Mouse (Mus musculus): ENCODE measurements around the gene Kcnh7.
"Not testable (repeated sequence)": the region's sequence is repeated elsewhere in the genome, so short reads cannot be mapped to it uniquely, and the experiment has no call there.

Kcnh7 gene

GRCm38 (mm10) chr2:62717270-62717669 is 466.8 kb downstream of the Kcnh7 start:
- DNase-seq (ENCODE audit: low spot score in 2 of 2), result no peak

DNA sequence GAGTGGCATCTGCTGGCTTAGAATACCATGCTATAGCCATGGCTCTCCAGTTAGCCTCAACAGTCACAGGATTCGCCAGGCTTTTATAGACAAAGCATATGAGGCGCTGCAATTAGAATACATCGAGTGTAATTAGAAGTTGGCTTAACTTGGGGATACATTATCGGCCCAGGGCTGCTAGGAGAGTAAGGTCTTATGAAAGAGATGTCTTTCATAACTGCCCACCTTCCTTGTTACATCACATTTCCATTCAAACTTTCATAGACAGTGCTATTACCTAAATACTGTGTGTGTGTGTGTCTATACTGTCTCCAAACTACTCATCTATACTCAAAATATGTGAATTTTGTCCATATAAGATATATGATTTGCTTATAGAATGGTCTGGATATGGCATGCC is 468.8 kb downstream of the Kcnh7 start:
- DNase-seq (ENCODE audit: low spot score in 2 of 2), result no peak

GRCm38 (mm10) chr2:62714362-62714761 is 469.7 kb downstream of the Kcnh7 start:
- DNase-seq (ENCODE audit: low spot score in 2 of 2), result not testable (repeated sequence)

- no peak for DNase-seq (ENCODE audit: low spot score in 2 of 2)
These were observed 474.5 kb downstream of the Kcnh7 start for GRCm38 (mm10) chr2:62709633-62710032.

GRCm38 (mm10) chr2:62706313-62706712 is 477.8 kb downstream of the Kcnh7 start:
- no peak for DNase-seq (ENCODE audit: low spot score in 2 of 2)

DNA sequence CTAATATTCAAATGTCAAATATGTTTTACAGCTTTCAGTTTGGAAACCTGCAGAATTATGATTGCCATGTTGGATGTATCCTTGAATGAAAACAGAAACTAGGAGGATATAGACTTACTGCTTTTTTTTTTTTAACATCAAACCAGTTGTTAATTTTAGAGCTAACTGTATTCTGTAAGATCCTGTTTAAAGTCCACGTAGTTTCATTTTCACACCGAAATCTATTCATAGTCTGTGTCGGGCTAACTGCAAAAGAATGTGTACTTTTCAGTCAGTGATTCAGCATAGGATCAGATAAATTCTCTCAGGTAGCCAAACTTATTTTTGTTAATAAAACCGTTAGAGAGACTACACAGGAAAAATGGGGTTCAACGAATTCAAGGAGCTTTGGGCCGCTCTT is 498.2 kb downstream of the Kcnh7 start:
- no peak for DNase-seq (ENCODE audit: low spot score in 2 of 2)

GRCm38 (mm10) chr2:62684989-62685595 is 499.0 kb downstream of the Kcnh7 start:
- no peak for DNase-seq (ENCODE audit: low spot score in 2 of 2)

GRCm38 (mm10) chr2:62681667-62682066 is 502.4 kb downstream of the Kcnh7 start:
- DNase-seq (ENCODE audit: low spot score in 2 of 2), result no peak

DNA sequence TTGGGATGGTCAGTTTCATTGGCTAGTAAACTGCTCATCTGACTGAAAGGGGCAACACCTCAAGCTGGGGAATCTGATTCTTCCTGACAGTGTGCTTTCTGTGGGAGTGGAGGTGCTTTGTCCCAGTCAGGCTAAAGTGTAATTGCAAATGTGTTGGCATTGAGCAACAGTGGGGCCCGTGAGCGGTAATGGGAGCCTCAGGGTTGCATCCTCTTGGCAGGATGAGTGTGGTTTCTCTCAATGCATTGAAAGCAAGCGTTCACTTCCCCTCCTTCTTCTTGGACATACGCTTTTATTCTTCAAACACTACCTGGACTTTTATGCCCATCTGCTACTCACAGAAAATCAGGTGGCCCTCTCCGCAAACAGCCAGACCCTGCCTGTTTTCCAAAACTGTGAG is 511.3 kb downstream of the Kcnh7 start:
- DNase-seq (ENCODE audit: low spot score in 2 of 2), result no peak

DNA sequence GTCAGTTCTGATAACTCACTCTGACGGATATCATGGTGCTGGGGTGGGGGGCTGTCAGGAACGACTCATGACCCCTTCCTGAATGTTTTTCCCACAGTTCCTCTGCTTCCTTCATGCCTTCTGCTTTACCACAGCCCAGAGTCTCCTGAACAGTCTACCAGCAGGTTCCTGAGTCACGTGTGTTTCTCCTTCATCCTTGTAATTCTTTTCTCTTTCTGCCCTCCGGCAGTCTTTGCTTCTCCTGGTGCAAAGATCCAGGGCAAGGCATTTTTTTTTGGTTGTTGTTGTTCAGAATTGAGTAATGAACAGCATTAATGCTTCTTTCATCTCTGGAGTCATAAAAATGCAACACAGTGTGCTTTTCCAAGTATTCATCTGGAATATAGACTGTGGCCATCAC is 513.3 kb downstream of the Kcnh7 start:
- no peak for DNase-seq (ENCODE audit: low spot score in 2 of 2)

- no peak for DNase-seq (ENCODE audit: low spot score in 2 of 2)
These were observed 513.8 kb downstream of the Kcnh7 start for GRCm38 (mm10) chr2:62670301-62670700.

- no peak for DNase-seq (ENCODE audit: low spot score in 2 of 2)
These were observed 514.2 kb downstream of the Kcnh7 start for GRCm38 (mm10) chr2:62669848-62670247.

DNA sequence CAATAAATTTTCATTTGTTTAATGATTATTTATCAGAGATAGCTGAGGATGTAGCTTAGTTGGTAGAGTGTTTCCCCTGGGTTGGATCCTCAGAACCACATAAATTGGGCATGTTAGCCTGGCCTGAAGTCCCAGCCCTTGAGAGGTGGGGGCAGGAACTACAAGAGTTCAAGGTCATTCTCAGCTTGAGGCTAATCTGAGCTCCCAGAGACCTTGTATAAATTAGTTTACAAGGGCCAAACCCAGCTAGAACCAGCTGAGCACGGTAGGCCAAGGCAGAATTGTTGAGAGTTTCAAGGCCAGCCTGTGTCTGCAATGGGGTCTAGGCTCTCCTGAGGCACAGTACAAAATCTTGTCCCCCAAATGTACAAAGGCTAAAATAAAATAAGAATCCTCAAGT is 518.6 kb downstream of the Kcnh7 start:
- no peak for DNase-seq (ENCODE audit: low spot score in 2 of 2)

DNA sequence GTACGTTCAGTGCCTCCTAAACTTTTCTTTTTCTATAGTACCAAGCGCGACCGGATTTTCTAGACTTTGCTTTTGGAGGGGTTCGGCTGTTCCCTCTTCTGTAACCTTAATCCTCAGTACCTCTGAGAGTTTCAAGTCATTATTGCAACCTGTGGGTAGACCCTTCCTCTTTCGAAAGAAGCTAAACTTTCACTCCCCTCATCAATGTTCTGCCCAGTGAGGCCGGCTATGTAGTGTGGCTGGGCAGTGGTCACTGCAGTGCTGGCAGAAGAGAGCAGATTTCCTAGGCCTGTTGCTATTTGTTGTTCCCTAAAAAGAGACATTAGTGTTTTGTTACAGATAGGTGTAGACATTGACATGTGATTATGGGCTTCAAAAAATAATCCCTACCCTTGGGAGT is 519.2 kb downstream of the Kcnh7 start:
- no peak for DNase-seq (ENCODE audit: low spot score in 2 of 2)

GRCm38 (mm10) chr2:62664135-62664670 is 519.9 kb downstream of the Kcnh7 start, which contains the start of gene Gca:
Gca (plus strand) TSS chr2:62664285.
- peak; percentile 52 to 76 for DNase-seq (ENCODE audit: low spot score in 2 of 2)

DNA sequence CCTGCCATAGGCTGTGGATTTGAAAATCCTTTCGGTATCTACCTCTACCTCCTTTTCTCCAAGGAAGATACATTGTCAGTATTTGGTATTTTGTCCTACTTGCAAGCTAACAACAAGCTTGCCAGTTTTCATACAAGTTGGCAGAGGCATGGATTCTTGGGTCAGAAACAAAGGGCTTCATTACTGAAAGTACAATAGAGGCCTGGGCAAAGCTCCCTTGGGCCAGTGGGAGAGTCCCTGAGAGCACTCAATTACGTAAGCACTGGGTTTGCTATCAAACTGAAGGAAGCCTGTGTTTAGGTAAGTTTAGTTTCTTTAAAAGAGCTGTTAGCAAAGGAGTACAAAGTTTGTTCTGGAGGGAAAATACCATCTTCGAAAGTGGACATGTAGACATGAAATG is 521.5 kb downstream of the Kcnh7 start:
- DNase-seq (ENCODE audit: low spot score in 2 of 2), result no peak

DNA sequence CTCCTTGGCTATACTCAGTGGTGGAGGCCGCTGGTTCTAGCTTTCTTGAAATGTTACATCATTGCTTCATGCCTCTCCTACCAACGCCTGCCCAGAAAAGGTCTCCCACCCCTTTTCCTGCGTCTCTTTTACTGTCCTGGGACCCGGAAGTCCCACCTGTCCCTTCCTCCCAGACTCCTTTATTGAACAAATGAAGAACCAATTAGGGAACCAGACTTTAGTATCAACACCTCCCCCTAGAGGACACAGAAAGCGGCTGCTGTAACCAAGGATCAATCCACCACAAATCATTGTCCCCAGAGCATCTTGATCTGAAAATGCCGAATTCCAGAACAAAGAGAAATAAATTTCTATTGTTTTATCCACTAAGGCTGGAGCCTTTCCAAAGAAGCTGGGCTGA is 523.5 kb downstream of the Kcnh7 start:
- no peak for DNase-seq (ENCODE audit: low spot score in 2 of 2)

GRCm38 (mm10) chr2:62656072-62656471 is 528.0 kb downstream of the Kcnh7 start:
- DNase-seq (ENCODE audit: low spot score in 2 of 2), result no peak

DNA sequence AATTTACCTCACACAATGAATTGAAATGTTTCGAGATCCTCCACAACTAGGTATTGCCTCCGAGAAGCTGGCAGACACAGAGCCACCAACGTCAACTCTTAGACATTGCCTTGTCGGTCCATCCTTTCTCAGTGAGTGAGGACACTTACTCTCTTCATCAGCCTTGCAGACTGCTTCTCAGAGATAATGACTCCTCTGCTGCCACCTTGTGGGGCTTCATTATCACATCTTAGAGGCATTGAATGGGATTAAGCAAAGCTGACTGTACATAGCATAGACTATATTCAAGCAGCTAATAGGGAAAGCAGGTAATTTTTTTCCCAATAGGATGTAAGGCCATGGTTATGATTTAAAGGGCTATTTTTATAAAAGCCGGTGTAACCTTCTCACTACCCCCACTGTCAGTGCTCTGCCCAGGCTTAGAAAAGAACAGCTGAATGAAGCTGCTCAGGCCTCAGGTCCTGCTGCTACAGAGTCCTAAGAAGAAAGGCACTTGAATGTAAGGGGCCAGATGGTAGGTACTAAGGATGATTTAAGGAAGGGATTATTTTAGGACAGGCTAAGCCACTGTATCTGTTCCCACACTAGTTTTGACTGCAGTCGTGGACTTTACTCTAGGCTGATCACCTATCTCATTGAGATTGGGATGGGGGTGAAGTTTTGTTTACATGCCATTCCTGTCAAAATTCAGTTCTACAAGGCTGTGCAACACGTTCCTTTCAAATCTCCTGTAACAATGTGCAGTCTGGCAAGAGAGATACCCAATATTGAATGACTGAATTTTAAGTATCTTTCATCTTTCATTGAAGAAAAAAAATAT is 529.4 kb downstream of the Kcnh7 start:
- DNase-seq (ENCODE audit: low spot score in 2 of 2), result peak in 1 of 2 experiments; percentile 64

- no peak for DNase-seq (ENCODE audit: low spot score in 2 of 2)
These were observed 531.6 kb downstream of the Kcnh7 start for GRCm38 (mm10) chr2:62652466-62652865.

- DNase-seq (ENCODE audit: low spot score in 2 of 2), result no peak
These were observed 532.2 kb downstream of the Kcnh7 start for GRCm38 (mm10) chr2:62651890-62652289.

GRCm38 (mm10) chr2:62646671-62647289 is 537.3 kb downstream of the Kcnh7 start:
- DNase-seq (ENCODE audit: low spot score in 2 of 2), result no peak

All from frontal cortex, postnatal 14 days (tissue).